Mouse (Mus musculus): ENCODE results near the gene Mlec.

DNA sequence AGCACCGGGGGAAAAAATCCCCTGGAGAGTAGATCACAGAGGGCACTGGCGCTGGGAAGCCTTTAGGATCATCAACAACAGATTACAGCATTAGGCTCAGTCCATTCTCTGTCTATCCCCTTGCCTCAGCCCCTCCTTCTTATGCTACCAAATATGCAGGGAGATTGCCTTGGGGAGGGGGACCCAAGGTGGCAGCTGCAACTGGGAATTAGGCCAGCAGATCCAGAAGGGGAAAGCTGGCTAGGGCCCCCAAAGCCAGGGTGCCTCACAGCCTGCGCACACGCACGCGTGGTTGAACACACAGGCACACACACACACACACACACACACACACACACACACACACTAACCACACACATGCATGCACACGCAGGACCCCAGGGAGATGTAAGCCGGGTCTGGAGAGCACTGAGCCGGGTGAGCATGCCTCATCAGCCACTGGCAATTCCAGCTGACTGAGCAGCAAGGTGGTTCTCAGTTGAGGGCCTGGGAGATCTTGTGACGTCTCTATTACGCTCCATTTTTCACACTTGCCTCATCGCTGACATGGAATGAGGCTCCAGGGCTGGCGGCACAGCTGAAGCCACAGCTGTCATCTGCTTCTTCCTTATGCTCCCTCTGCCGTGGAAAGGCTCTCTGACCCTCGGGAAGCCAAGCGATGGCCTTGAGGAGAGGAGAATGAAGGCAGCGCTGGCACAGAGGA, 28.5 kb upstream of the Mlec start:
- TF ChIP-seq POLR2A (IDR thresholded peaks at IDR 0.05; ENCODE audit: borderline replicate concordance, control insufficient read depth, low read depth, low read length) (no peak), CTCF (IDR thresholded peaks at IDR 0.05; ENCODE audit: control insufficient read depth, insufficient read depth, low read length) (no peak)
